Mouse (Mus musculus) kidney, postnatal 0 days (tissue): ENCODE measurements at regions not wholly inside any gene's neighbourhood (a gene's known extent, or its start where the extent isn't known, plus 50 kb on each side); places are given as distances from the start of the nearest gene placed in this dataset.

Experiments used
- ATAC-seq: fragments of 200-750 bp; cut with Nextera tagmentation; replicated peaks from 2 replicates; pipeline ENCODE4 v1.8.0; 2017; ENCODE audit warnings: low read depth, moderate number of reproducible peaks, moderate TSS enrichment, moderate library complexity; ENCODE audit not compliant: low FRiP score
- DNase-seq: peaks from one replicate; pipeline ENCODE4 v3.0.0-alpha.2; 2016; ENCODE audit warnings: low spot score
- H3K27ac ChIP-seq: fragments of 300-500 bp; sonication (generic); 2 replicates; pipeline ENCODE4 v1.5.1; 2014; ENCODE audit warnings: mild to moderate bottlenecking
- H3K27me3 ChIP-seq: fragments of 300-500 bp; sonication (generic); 2 replicates; pipeline ENCODE4 v1.6.1; 2014; ENCODE audit warnings: low read length, mixed read lengths; ENCODE audit not compliant: insufficient read depth
- H3K36me3 ChIP-seq: fragments of 300-500 bp; sonication (generic); 2 replicates; pipeline ENCODE4 v1.6.1; 2014; ENCODE audit warnings: low read length, mixed read lengths; ENCODE audit not compliant: insufficient read depth
- H3K4me1 ChIP-seq: fragments of 300-500 bp; sonication (generic); replicated peaks from 2 replicates; pipeline ENCODE4 v1.6.1; 2014; ENCODE audit warnings: antibody characterized with exemption, low read length, mixed read lengths; ENCODE audit not compliant: insufficient read depth
- H3K4me2 ChIP-seq: fragments of 300-500 bp; sonication (generic); 2 replicates; pipeline ENCODE4 v1.6.1; 2014; ENCODE audit warnings: mild to moderate bottlenecking, low read length, moderate library complexity, mixed read lengths
- H3K4me3 ChIP-seq: fragments of 300-500 bp; sonication (generic); replicated peaks from 2 replicates; pipeline ENCODE4 v1.5.1; 2014; ENCODE audit warnings: low read depth, low read length
- H3K9ac ChIP-seq: fragments of 300-500 bp; sonication (generic); 2 replicates; pipeline ENCODE4 v1.6.1; 2014; ENCODE audit warnings: low read depth, low read length
- H3K9me3 ChIP-seq: fragments of 300-500 bp; sonication (generic); replicated peaks from 2 replicates; pipeline ENCODE4 v1.6.1; 2016; ENCODE audit warnings: low read length, inconsistent platforms, mixed read lengths
- CTCF ChIP-seq: IDR thresholded peaks from 2 replicates; pipeline ENCODE4 v1.5.1; 2016; ENCODE audit warnings: antibody characterized with exemption, low read depth, mild to moderate bottlenecking, moderate library complexity
- WGBS: fragments of 180-500 bp; shearing (Covaris S2); extraction: QIAGEN DNeasy Blood & Tissue Kit; methylation state at CpG from one replicate; pipeline ENCODE4 v1.1.7; 2014; 5-methylcytosine and 5-hydroxymethylcytosine counted together

- Histone ChIP-seq H3K27ac (no peak overlapping the region), H3K27me3 (no peaks in the 10 kb centered on the region), H3K9me3 (no peaks in the 10 kb centered on the region), H3K4me3 (no peak overlapping the region), H3K4me1 (no peaks in the 10 kb centered on the region), H3K9ac (no peak overlapping the region), H3K36me3 (no peaks in the 10 kb centered on the region), H3K4me2 (no peak overlapping the region)
- ATAC-seq (no peak), DNase-seq (no peak)
- no peak for TF ChIP-seq CTCF
- 72% methylated on average over 6 of the region's 6 CpGs for WGBS
Observed at GRCm38 (mm10) chr1:57243607-57244408, 133.6 kb upstream of the 1700066M21Rik start.

GRCm38 (mm10) chr1:57259626-57260025 is 117.8 kb upstream of the 1700066M21Rik start:
- H3K4me2 ChIP-seq: no peak overlapping the region
- no peak for TF ChIP-seq CTCF
- H3K9ac ChIP-seq: no peak overlapping the region
- DNase-seq (no peak), ATAC-seq (no peak)
- H3K27ac ChIP-seq: no peak overlapping the region
- no peaks in the 10 kb centered on the region for H3K36me3 ChIP-seq
- H3K4me3 ChIP-seq: no peak overlapping the region
- H3K9me3 ChIP-seq: no peaks in the 10 kb centered on the region
- H3K4me1 ChIP-seq: no peaks in the 10 kb centered on the region
- H3K27me3 ChIP-seq: no peaks in the 10 kb centered on the region
- WGBS: 69% methylated on average over 7 of the region's 7 CpGs

DNA sequence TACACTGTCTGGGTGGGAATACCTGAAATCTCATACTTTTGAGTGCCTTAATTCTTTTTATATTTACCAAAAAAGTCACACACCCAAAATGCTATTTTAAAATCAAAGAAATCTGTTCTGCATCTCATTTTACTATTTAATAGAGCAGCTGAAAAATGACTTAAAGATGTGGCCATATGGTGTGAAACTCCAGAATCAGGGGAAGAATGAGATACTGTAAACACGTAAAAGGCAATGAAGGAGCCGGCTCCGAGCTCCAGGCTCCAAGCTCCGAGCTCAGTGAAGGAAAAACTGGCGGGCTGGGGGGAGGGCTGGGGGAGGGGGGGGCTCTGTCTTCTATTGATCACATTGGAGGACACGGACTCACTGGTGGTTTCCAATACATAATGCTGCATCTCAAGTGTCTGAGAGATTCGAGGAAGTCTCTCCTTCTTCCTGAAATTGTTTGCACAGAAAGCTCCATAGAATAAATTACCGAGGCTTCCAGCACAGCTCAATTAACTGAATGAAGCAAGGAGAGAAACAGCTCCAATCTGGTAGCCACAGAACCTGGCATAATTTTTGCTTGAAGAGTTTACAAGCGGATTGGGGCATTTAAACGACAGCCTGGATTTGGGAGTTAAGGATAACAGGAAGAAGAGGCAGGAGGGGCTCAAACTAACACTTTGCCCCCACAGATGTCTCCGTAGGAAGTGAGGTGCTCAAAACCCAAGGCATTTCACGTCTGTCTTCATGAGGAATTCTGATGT is 112.2 kb upstream of the 1700066M21Rik start:
- TF ChIP-seq CTCF: no peak
- WGBS: 24% methylated on average over 12 of the region's 12 CpGs
- Histone ChIP-seq H3K4me3 (no peak overlapping the region), H3K36me3 (no peaks in the 10 kb centered on the region), H3K9me3 (no peaks in the 10 kb centered on the region), H3K4me2 (no peak overlapping the region), H3K4me1 (no peaks in the 10 kb centered on the region), H3K9ac (no peak overlapping the region), H3K27ac (no peak overlapping the region), H3K27me3 (no peaks in the 10 kb centered on the region)
- DNase-seq (no peak), ATAC-seq (no peak)

GRCm38 (mm10) chr1:57266695-57267094 is 110.7 kb upstream of the 1700066M21Rik start:
- DNase-seq: peak; percentile 19
- Histone ChIP-seq H3K9me3 (no peaks in the 10 kb centered on the region), H3K4me1 (no peaks in the 10 kb centered on the region), H3K27ac (no peak overlapping the region), H3K27me3 (no peaks in the 10 kb centered on the region), H3K36me3 (no peaks in the 10 kb centered on the region), H3K4me3 (no peak overlapping the region), H3K9ac (no peak overlapping the region), H3K4me2 (no peak overlapping the region)
- TF ChIP-seq CTCF: no peak
- peak; percentile 54; the same call in 1 of the 2 replicates for ATAC-seq
- 42% methylated on average over 4 of the region's 4 CpGs for WGBS

DNA sequence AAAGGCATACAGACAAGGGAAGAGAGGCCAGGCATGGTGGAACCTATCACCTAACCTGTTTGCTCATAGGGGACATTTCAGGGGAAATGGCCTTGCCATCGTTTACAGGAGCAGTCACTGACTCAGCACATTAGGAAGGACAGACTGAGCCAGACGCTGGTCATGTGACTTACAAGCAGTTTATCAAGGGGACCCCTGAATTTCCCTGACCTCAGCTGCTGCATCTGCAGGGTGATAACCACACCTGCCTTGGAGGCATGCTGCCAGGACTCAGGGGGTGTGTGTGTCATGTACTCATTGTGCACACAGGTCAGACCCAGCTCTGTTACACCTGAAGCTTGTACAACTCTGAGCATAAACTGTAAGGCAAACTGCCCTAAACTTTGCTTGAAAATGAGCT is 109.6 kb upstream of the 1700066M21Rik start:
- DNase-seq (no peak), ATAC-seq (no peak)
- no peaks in the 10 kb centered on the region for H3K36me3 ChIP-seq
- H3K4me2 ChIP-seq: no peak overlapping the region
- no peaks in the 10 kb centered on the region for H3K27me3 ChIP-seq
- H3K9me3 ChIP-seq: no peaks in the 10 kb centered on the region
- H3K4me1 ChIP-seq: no peaks in the 10 kb centered on the region
- H3K9ac ChIP-seq: no peak overlapping the region
- H3K27ac ChIP-seq: no peak overlapping the region
- no peak for TF ChIP-seq CTCF
- WGBS: 34% methylated on average over 2 of the region's 2 CpGs
- no peak overlapping the region for H3K4me3 ChIP-seq

- H3K27ac ChIP-seq: no peak overlapping the region
- WGBS: 44% methylated on average over 13 of the region's 13 CpGs
- H3K9me3 ChIP-seq: no peaks in the 10 kb centered on the region
Observed at GRCm38 (mm10) chr1:57269679-57270354, 107.6 kb upstream of the 1700066M21Rik start.

More at GRCm38 (mm10) chr1:57269679-57270354, 107.6 kb upstream of the 1700066M21Rik start:
- Histone ChIP-seq H3K4me1 (no peaks in the 10 kb centered on the region), H3K4me3 (no peak overlapping the region), H3K36me3 (no peaks in the 10 kb centered on the region), H3K9ac (no peak overlapping the region), H3K27me3 (no peaks in the 10 kb centered on the region), H3K4me2 (no peak overlapping the region)
- peak; percentile 80 for DNase-seq
- peak; percentile 80 for TF ChIP-seq CTCF
- ATAC-seq: peak; percentile 54; the same call in 1 of the 2 replicates
